Mouse (Mus musculus): ENCODE data around the gene Fancc. TPM values are rescaled to one million over a fixed set of nuclear protein-coding genes. Genes with fewer than 3 reads are reported as not detected.

The Fancc gene
- total and polyA plus RNA-seq, 2 experiments from 2014 or later = 8.5 to 39.5 TPM

DNA sequence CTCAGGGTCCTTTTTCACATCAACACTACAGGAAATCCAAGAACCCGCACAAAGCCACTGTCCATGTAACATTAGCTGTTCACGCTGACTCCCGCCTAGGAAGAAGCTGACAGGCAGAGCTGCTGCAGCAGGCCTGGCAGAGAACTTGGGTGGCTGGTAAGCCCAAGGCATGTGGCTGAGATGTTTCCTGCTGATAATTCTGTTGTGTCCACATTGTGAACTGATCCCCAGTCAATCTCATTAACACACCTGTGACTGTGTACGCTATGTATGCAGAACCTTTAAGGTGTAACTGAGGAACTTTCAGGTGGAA lies 182.5 kb downstream of the Fancc start:
- Histone ChIP-seq H3K9me3 (replicated peaks; ENCODE audit: control insufficient read depth, low read length) (no peaks in the 10 kb centered on the region), H3K4me2 (ENCODE audit: low read depth, low read length) (no peak overlapping the region), H3K4me1 (ENCODE audit: control insufficient read depth, insufficient read depth) (peaks cover 22% of the 10 kb centered on the region), H3K4me3 (ENCODE audit: low read depth, low read length) (no peak overlapping the region), H3K27ac (ENCODE audit: low read depth) (no peak overlapping the region), H3K36me3 (replicated peaks; ENCODE audit: control insufficient read depth, insufficient read depth, low read length) (peaks cover 15% of the 10 kb centered on the region), H3K9ac (replicated peaks; ENCODE audit: low read depth, low read length) (no peak overlapping the region), H3K27me3 (ENCODE audit: control insufficient read depth, insufficient read depth, low read length) (no peaks in the 10 kb centered on the region)
- DNase-seq (ENCODE audit: low spot score) (no peak), ATAC-seq (ENCODE audit: insufficient read depth, low read depth) (no peak)
- TF ChIP-seq CTCF (IDR thresholded peaks at IDR 0.05; ENCODE audit: low read depth) (no peak), EP300 (IDR thresholded peaks at IDR 0.05; ENCODE audit: low read depth) (no peak)
- 72% methylated on average over 4 of the region's 4 CpGs for WGBS

DNA sequence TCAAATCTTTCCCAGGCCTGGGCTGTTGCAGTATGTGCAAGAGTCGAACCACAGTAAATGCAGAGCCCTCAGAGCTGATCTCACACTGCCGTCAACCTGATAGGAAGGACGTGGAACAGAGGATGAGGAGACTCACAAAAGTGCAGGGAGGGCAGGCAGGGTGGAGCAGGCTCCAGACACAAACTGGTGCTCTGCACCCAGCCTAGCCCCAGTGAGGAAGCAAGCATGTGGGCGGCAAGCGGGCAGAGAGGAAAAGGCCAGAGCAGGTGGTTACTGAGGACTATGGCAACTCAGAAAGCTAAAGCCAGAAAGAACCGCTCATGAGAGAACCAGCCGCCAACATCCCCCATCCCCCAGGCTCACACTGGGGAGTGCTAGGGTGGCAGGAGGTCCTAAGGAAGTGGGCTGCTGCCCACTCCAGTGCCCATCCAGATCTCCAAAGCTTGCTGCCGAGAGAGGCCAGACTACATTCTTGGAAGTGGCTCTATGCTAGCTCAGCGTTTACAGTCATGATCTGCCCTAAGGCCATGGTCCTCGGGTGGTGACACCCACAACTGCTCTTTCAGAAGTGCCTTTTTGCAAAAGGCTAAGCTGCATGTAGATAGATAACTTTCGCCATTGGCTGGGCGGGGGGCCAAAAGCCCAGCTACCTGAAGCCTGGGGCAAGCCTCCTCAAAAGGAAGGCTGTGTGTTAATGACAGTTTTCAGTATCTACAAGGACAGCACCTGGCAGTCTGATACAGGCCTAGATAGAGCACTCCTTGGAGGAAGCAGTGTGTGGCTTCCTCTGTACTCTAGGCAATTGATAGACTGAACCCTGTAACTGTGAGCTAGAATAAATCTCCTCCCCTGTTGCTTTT lies 183.1 kb downstream of the Fancc start:
- Histone ChIP-seq H3K4me3 (ENCODE audit: low read depth, low read length) (no peak overlapping the region), H3K4me2 (ENCODE audit: low read depth, low read length) (no peak overlapping the region), H3K36me3 (replicated peaks; ENCODE audit: control insufficient read depth, insufficient read depth, low read length) (peaks cover 15% of the 10 kb centered on the region), H3K9ac (replicated peaks; ENCODE audit: low read depth, low read length) (no peak overlapping the region), H3K9me3 (replicated peaks; ENCODE audit: control insufficient read depth, low read length) (no peaks in the 10 kb centered on the region), H3K27ac (ENCODE audit: low read depth) (peak overlapping the region; percentile 76), H3K27me3 (ENCODE audit: control insufficient read depth, insufficient read depth, low read length) (no peaks in the 10 kb centered on the region), H3K4me1 (ENCODE audit: control insufficient read depth, insufficient read depth) (peaks cover 22% of the 10 kb centered on the region)
- 67% methylated on average over 12 of the region's 12 CpGs for WGBS
- no peak for DNase-seq (ENCODE audit: low spot score)
- ATAC-seq (ENCODE audit: insufficient read depth, low read depth) = no peak; the same call in 1 of the 2 replicates
- TF ChIP-seq CTCF (IDR thresholded peaks at IDR 0.05; ENCODE audit: low read depth) = no peak
- TF ChIP-seq EP300 (IDR thresholded peaks at IDR 0.05; ENCODE audit: low read depth) = no peak

DNA sequence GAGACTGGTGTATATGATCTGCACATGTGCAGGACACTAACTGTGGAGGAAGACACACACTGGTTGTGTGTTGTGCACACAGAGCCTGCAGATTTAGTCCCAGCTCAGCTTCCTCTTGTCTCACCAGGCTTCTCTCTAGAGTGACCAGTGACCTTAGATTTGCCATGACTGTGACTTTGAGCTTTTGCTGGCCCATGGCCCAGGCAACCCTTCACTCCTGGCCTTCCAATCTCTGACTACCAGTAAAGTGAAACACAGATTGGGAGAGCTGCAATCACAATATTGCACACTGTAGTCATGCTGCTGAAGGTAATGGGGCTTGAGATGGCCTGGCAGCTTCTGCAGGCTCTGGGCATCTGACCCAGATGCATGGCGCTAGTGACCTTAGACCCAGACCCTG lies 183.8 kb downstream of the Fancc start:
- Histone ChIP-seq H3K9me3 (replicated peaks; ENCODE audit: control insufficient read depth, low read length) (no peaks in the 10 kb centered on the region), H3K4me2 (ENCODE audit: low read depth, low read length) (no peak overlapping the region), H3K9ac (replicated peaks; ENCODE audit: low read depth, low read length) (0 out of 2 replicates have a peak overlapping the region, but pooled peaks have one; percentile 7), H3K4me1 (ENCODE audit: control insufficient read depth, insufficient read depth) (peaks cover 22% of the 10 kb centered on the region), H3K27ac (ENCODE audit: low read depth) (peak overlapping the region; percentile 76), H3K4me3 (ENCODE audit: low read depth, low read length) (no peak overlapping the region), H3K36me3 (replicated peaks; ENCODE audit: control insufficient read depth, insufficient read depth, low read length) (peaks cover 18% of the 10 kb centered on the region), H3K27me3 (ENCODE audit: control insufficient read depth, insufficient read depth, low read length) (no peaks in the 10 kb centered on the region)
- WGBS = 77% methylated on average over 1 of the region's 1 CpGs
- DNase-seq (ENCODE audit: low spot score) (peak; percentile 77), ATAC-seq (ENCODE audit: insufficient read depth, low read depth) (peak; percentile 72)
- TF ChIP-seq CTCF (IDR thresholded peaks at IDR 0.05; ENCODE audit: low read depth) (no peak), EP300 (IDR thresholded peaks at IDR 0.05; ENCODE audit: low read depth) (no peak)

DNA sequence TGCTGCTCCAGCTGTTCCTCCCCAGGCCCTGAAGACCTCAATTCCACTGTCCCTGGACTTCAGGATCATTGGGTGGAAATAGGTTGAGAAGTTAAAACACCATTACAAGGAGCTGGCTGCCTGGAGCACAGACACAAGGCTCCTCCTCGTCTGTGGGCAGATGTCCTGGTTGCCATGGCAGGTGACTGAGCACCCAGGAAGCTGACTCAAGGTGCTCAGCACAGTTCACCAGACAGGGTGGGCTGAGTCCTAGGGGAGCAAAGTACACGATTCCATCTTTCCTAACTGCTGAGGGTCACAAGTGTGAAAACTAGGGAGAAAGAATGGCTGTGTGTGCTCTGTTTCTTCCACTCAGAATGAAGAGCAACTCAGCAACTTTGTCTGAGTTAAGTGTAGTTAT lies 185.9 kb downstream of the Fancc start:
- no peak for ATAC-seq (ENCODE audit: insufficient read depth, low read depth)
- 65% methylated on average over 2 of the region's 2 CpGs for WGBS
- Histone ChIP-seq H3K9ac (replicated peaks; ENCODE audit: low read depth, low read length) (no peak overlapping the region), H3K27ac (ENCODE audit: low read depth) (no peak overlapping the region), H3K27me3 (ENCODE audit: control insufficient read depth, insufficient read depth, low read length) (no peaks in the 10 kb centered on the region), H3K4me2 (ENCODE audit: low read depth, low read length) (no peak overlapping the region), H3K36me3 (replicated peaks; ENCODE audit: control insufficient read depth, insufficient read depth, low read length) (peaks cover 20% of the 10 kb centered on the region), H3K9me3 (replicated peaks; ENCODE audit: control insufficient read depth, low read length) (no peaks in the 10 kb centered on the region), H3K4me3 (ENCODE audit: low read depth, low read length) (no peak overlapping the region), H3K4me1 (ENCODE audit: control insufficient read depth, insufficient read depth) (peaks cover 22% of the 10 kb centered on the region)
- no peak for DNase-seq (ENCODE audit: low spot score)
- no peak for TF ChIP-seq CTCF (IDR thresholded peaks at IDR 0.05; ENCODE audit: low read depth)
- no peak for TF ChIP-seq EP300 (IDR thresholded peaks at IDR 0.05; ENCODE audit: low read depth)

DNA sequence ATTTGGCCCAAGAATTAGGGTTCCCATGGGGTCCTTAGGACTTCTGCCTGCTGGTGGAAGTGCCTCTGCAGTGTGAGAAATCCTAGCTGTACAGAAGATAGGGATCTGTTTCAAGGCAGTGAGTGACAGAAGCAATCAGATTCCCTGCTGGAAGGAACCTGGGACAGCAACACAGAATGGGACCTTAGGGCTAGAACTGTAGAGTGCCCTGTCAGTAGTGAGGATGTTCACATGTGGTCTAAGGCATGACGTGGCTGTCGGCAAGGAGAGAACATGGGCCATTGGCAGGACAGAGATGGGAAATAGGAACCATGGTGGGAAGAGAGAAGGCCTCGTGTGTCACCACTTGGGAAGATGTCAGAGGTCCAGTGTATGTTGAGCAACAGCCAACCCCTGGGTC lies 187.5 kb downstream of the Fancc start:
- ATAC-seq (ENCODE audit: insufficient read depth, low read depth) = no peak
- no peak overlapping the region for H3K4me2 ChIP-seq (ENCODE audit: low read depth, low read length)
- H3K27ac ChIP-seq (ENCODE audit: low read depth) = no peak overlapping the region
- H3K36me3 ChIP-seq (replicated peaks; ENCODE audit: control insufficient read depth, insufficient read depth, low read length) = peaks cover 27% of the 10 kb centered on the region
- H3K27me3 ChIP-seq (ENCODE audit: control insufficient read depth, insufficient read depth, low read length) = no peaks in the 10 kb centered on the region
- TF ChIP-seq CTCF (IDR thresholded peaks at IDR 0.05; ENCODE audit: low read depth) (no peak), EP300 (IDR thresholded peaks at IDR 0.05; ENCODE audit: low read depth) (no peak)
- 54% methylated on average over 3 of the region's 3 CpGs for WGBS
- no peak overlapping the region for H3K4me3 ChIP-seq (ENCODE audit: low read depth, low read length)
- no peak overlapping the region for H3K9ac ChIP-seq (replicated peaks; ENCODE audit: low read depth, low read length)
- peaks cover 18% of the 10 kb centered on the region for H3K4me1 ChIP-seq (ENCODE audit: control insufficient read depth, insufficient read depth)
- DNase-seq (ENCODE audit: low spot score) = no peak
- H3K9me3 ChIP-seq (replicated peaks; ENCODE audit: control insufficient read depth, low read length) = no peaks in the 10 kb centered on the region

DNA sequence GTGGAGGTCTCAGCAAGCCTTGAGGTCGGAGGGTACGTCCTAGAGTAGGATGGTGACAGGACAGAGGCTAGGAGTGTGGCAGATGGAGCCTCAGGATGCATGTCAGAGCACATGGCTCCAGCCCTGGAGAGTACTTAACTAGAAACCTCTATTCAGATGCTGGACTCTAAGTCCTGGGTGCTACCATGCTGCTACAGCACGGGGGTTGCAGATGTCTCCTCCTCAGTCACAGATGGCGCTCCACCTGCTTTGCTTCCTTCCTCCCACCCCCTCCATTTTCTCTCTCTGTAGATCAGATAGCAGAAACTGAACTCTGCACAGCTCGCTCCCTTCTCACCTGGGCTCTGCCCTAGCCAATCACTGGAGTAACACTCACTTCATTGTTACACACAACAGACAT lies 190.3 kb downstream of the Fancc start:
- DNase-seq (ENCODE audit: low spot score) = no peak
- 87% methylated on average over 5 of the region's 5 CpGs for WGBS
- no peaks in the 10 kb centered on the region for H3K27me3 ChIP-seq (ENCODE audit: control insufficient read depth, insufficient read depth, low read length)
- peaks cover 53% of the 10 kb centered on the region for H3K36me3 ChIP-seq (replicated peaks; ENCODE audit: control insufficient read depth, insufficient read depth, low read length)
- H3K9ac ChIP-seq (replicated peaks; ENCODE audit: low read depth, low read length) = no peak overlapping the region
- TF ChIP-seq EP300 (IDR thresholded peaks at IDR 0.05; ENCODE audit: low read depth) (no peak), CTCF (IDR thresholded peaks at IDR 0.05; ENCODE audit: low read depth) (no peak)
- no peaks in the 10 kb centered on the region for H3K9me3 ChIP-seq (replicated peaks; ENCODE audit: control insufficient read depth, low read length)
- ATAC-seq (ENCODE audit: insufficient read depth, low read depth) = no peak
- no peak overlapping the region for H3K27ac ChIP-seq (ENCODE audit: low read depth)
- H3K4me3 ChIP-seq (ENCODE audit: low read depth, low read length) = no peak overlapping the region
- H3K4me2 ChIP-seq (ENCODE audit: low read depth, low read length) = no peak overlapping the region
- no peaks in the 10 kb centered on the region for H3K4me1 ChIP-seq (ENCODE audit: control insufficient read depth, insufficient read depth)
